Mouse (Mus musculus) kidney, embryonic 15.5 days (tissue): ENCODE results near the gene Rbm42. TPM values are rescaled to one million over a fixed set of nuclear protein-coding genes. Genes with fewer than 3 reads are reported as not detected.

Experiments
- ATAC-seq: fragments of 200-750 bp; cut with Nextera tagmentation; replicated peaks from 2 replicates; pipeline ENCODE4 v1.8.0; 2017; ENCODE audit warnings: moderate TSS enrichment; ENCODE audit not compliant: low FRiP score
- H3K27ac ChIP-seq: fragments of 300-500 bp; sonication (generic); 2 replicates; pipeline ENCODE4 v1.5.1; 2015; ENCODE audit warnings: mild to moderate bottlenecking, inconsistent platforms
- H3K27me3 ChIP-seq: fragments of 300-500 bp; sonication (generic); 2 replicates; pipeline ENCODE4 v1.6.1; 2015; ENCODE audit warnings: inconsistent platforms
- H3K36me3 ChIP-seq: fragments of 300-500 bp; sonication (generic); 2 replicates; pipeline ENCODE4 v1.6.1; 2015; ENCODE audit warnings: inconsistent platforms
- H3K4me1 ChIP-seq: fragments of 300-500 bp; sonication (generic); 2 replicates; pipeline ENCODE4 v1.6.1; 2015; ENCODE audit warnings: inconsistent platforms
- H3K4me2 ChIP-seq: fragments of 300-500 bp; sonication (generic); 2 replicates; pipeline ENCODE4 v1.6.1; 2015; ENCODE audit warnings: moderate library complexity, mild to moderate bottlenecking, inconsistent platforms
- H3K4me3 ChIP-seq: fragments of 300-500 bp; sonication (generic); replicated peaks from 2 replicates; pipeline ENCODE4 v1.5.1; 2015; ENCODE audit warnings: mild to moderate bottlenecking, inconsistent platforms
- H3K9ac ChIP-seq: fragments of 300-500 bp; sonication (generic); 2 replicates; pipeline ENCODE4 v1.6.1; 2015; ENCODE audit warnings: mild to moderate bottlenecking, inconsistent platforms
- H3K9me3 ChIP-seq: fragments of 300-500 bp; sonication (generic); replicated peaks from 2 replicates; pipeline ENCODE4 v1.6.1; 2016; ENCODE audit warnings: inconsistent platforms
- WGBS: fragments of 180-500 bp; shearing (Covaris S2); methylation state at CpG from one replicate; pipeline ENCODE4 v1.1.7; 2015; ENCODE audit warnings: mixed read lengths; 5-methylcytosine and 5-hydroxymethylcytosine counted together
- polyA plus RNA-seq: library from polyadenylated mRNA; unstranded; fragments of >200 nt; fragmentation: Nextera tagmentation; extraction: Ambion mirVana; gene quantifications from 2 replicates; pipeline ENCODE4 v1.2.1, GENCODE M21; 2015

Rbm42 gene
- polyA plus RNA-seq, 1 experiment from 2014 or later = 118 TPM

- Histone ChIP-seq H3K36me3 (peaks cover 41% of the 10 kb centered on the region), H3K9ac (no peak overlapping the region), H3K27me3 (peaks cover 27% of the 10 kb centered on the region), H3K27ac (no peak overlapping the region), H3K4me2 (no peak overlapping the region), H3K4me1 (peaks cover 22% of the 10 kb centered on the region), H3K4me3 (no peak overlapping the region), H3K9me3 (no peaks in the 10 kb centered on the region)
- ATAC-seq = 0 out of 2 replicates have a peak, but pooled peaks have one; percentile 20
- WGBS = 11% methylated on average over 4 of the region's 4 CpGs
These were observed 11.0 kb downstream of the Rbm42 start for GRCm38 (mm10) chr7:30639083-30639482.

- no peak for ATAC-seq
These were observed 13.7 kb downstream of the Rbm42 start for GRCm38 (mm10) chr7:30636395-30636794.

GRCm38 (mm10) chr7:30635752-30636151 lies 14.4 kb downstream of the Rbm42 start, which contains the start of gene Etv2:
Gene Etv2 (minus strand): TSS chr7:30635852.
- H3K27ac ChIP-seq = no peak within 1 kb of the TSS
- no peak within 1 kb of the TSS for H3K9ac ChIP-seq
- H3K4me2 ChIP-seq = peak within 1 kb of the TSS; percentile 56
- H3K27me3 ChIP-seq = peaks cover 58% of the 10 kb centered on the region
- peak within 1 kb of the TSS; percentile 26 for H3K4me3 ChIP-seq
- peaks cover 30% of the 10 kb centered on the region for H3K4me1 ChIP-seq
- WGBS = 7% methylated on average over 5 of the region's 5 CpGs
- no peaks in the 10 kb centered on the region for H3K9me3 ChIP-seq
- no peak for ATAC-seq
- H3K36me3 ChIP-seq = peaks cover 8% of the 10 kb centered on the region

More at GRCm38 (mm10) chr7:30636395-30636794, 13.7 kb downstream of the Rbm42 start:
- H3K4me2 ChIP-seq = no peak overlapping the region
- no peaks in the 10 kb centered on the region for H3K9me3 ChIP-seq
- peaks cover 30% of the 10 kb centered on the region for H3K4me1 ChIP-seq
- no peak overlapping the region for H3K27ac ChIP-seq
- WGBS = 24% methylated on average over 11 of the region's 11 CpGs
- H3K27me3 ChIP-seq = peaks cover 53% of the 10 kb centered on the region
- H3K4me3 ChIP-seq = no peak overlapping the region
- peaks cover 14% of the 10 kb centered on the region for H3K36me3 ChIP-seq
- no peak overlapping the region for H3K9ac ChIP-seq

- H3K9ac ChIP-seq = no peak overlapping the region
- H3K9me3 ChIP-seq = no peaks in the 10 kb centered on the region
- H3K4me1 ChIP-seq = peaks cover 30% of the 10 kb centered on the region
- under 1% methylated on average over 20 of the region's 20 CpGs for WGBS
- peak overlapping the region; percentile 56 for H3K4me2 ChIP-seq
- no peaks in the 10 kb centered on the region for H3K36me3 ChIP-seq
- peak overlapping the region; percentile 26 for H3K4me3 ChIP-seq
- peaks cover 69% of the 10 kb centered on the region for H3K27me3 ChIP-seq
- H3K27ac ChIP-seq = no peak overlapping the region
- ATAC-seq = peak; percentile 73
These were observed 15.5 kb downstream of the Rbm42 start for GRCm38 (mm10) chr7:30634621-30635020.

GRCm38 (mm10) chr7:30633762-30634412 lies 16.2 kb downstream of the Rbm42 start:
- WGBS = 4% methylated on average over 27 of the region's 27 CpGs
- H3K9me3 ChIP-seq = no peaks in the 10 kb centered on the region
- H3K27ac ChIP-seq = no peak overlapping the region
- peaks cover 76% of the 10 kb centered on the region for H3K27me3 ChIP-seq
- no peak for ATAC-seq
- peaks cover 26% of the 10 kb centered on the region for H3K4me1 ChIP-seq
- H3K9ac ChIP-seq = 0 out of 2 replicates have a peak overlapping the region, but pooled peaks have one; percentile 2
- H3K4me3 ChIP-seq = peak overlapping the region; percentile 12
- H3K36me3 ChIP-seq = no peaks in the 10 kb centered on the region
- H3K4me2 ChIP-seq = 0 out of 2 replicates have a peak overlapping the region, but pooled peaks have one; percentile 14

- Histone ChIP-seq H3K4me3 (no peak overlapping the region), H3K27ac (no peak overlapping the region), H3K4me1 (peaks cover 19% of the 10 kb centered on the region), H3K36me3 (peaks cover 6% of the 10 kb centered on the region), H3K4me2 (no peak overlapping the region), H3K9me3 (no peaks in the 10 kb centered on the region), H3K27me3 (peaks cover 52% of the 10 kb centered on the region), H3K9ac (no peak overlapping the region)
- ATAC-seq = no peak
These were observed 21.1 kb downstream of the Rbm42 start for GRCm38 (mm10) chr7:30629013-30629412.

- Histone ChIP-seq H3K4me3 (peak overlapping the region; percentile 86; the same call in 1 of the 2 replicates), H3K4me2 (peak overlapping the region; percentile 83), H3K9ac (no peak overlapping the region), H3K9me3 (no peaks in the 10 kb centered on the region), H3K27ac (no peak overlapping the region), H3K4me1 (peaks cover 13% of the 10 kb centered on the region), H3K27me3 (peaks cover 29% of the 10 kb centered on the region), H3K36me3 (peaks cover 30% of the 10 kb centered on the region)
- no peak for ATAC-seq
- 84% methylated on average over 5 of the region's 5 CpGs for WGBS
These were observed 23.5 kb downstream of the Rbm42 start for GRCm38 (mm10) chr7:30626647-30627046.

- peak within 1 kb of the TSS; percentile 73 for H3K9ac ChIP-seq
- no peaks in the 10 kb centered on the region for H3K9me3 ChIP-seq
- peaks cover 38% of the 10 kb centered on the region for H3K36me3 ChIP-seq
- peaks cover 21% of the 10 kb centered on the region for H3K27me3 ChIP-seq
- H3K4me3 ChIP-seq = peak within 1 kb of the TSS; percentile 86
- H3K4me2 ChIP-seq = peak within 1 kb of the TSS; percentile 83
- H3K27ac ChIP-seq = peak within 1 kb of the TSS; percentile 49
- ATAC-seq = peak; percentile 93
- H3K4me1 ChIP-seq = peaks cover 13% of the 10 kb centered on the region
- 1% methylated on average over 44 of the region's 44 CpGs for WGBS
These were observed 24.4 kb downstream of the Rbm42 start, which contains the start of gene Cox6b1 for GRCm38 (mm10) chr7:30625530-30626384. Gene Cox6b1 (minus strand): TSS chr7:30626151.

GRCm38 (mm10) chr7:30619202-30619601 lies 30.9 kb downstream of the Rbm42 start:
- Histone ChIP-seq H3K4me2 (no peak overlapping the region), H3K4me3 (no peak overlapping the region), H3K27me3 (no peaks in the 10 kb centered on the region), H3K9ac (no peak overlapping the region), H3K27ac (no peak overlapping the region), H3K9me3 (no peaks in the 10 kb centered on the region), H3K36me3 (peaks cover 87% of the 10 kb centered on the region), H3K4me1 (peaks cover under 1% of the 10 kb centered on the region)
- no peak for ATAC-seq
- WGBS = 88% methylated on average over 3 of the region's 3 CpGs

- no peak overlapping the region for H3K27ac ChIP-seq
- H3K4me3 ChIP-seq = no peak overlapping the region
- H3K9me3 ChIP-seq = no peaks in the 10 kb centered on the region
- peaks cover 82% of the 10 kb centered on the region for H3K36me3 ChIP-seq
- no peak overlapping the region for H3K9ac ChIP-seq
- no peaks in the 10 kb centered on the region; the same call in 1 of the 2 replicates for H3K4me1 ChIP-seq
- no peaks in the 10 kb centered on the region for H3K27me3 ChIP-seq
- no peak for ATAC-seq
- no peak overlapping the region for H3K4me2 ChIP-seq
- WGBS = 95% methylated on average over 9 of the region's 9 CpGs
These were observed 31.5 kb downstream of the Rbm42 start for GRCm38 (mm10) chr7:30618658-30619057.

- H3K27ac ChIP-seq = no peak overlapping the region; the same call in 1 of the 2 replicates
- H3K4me1 ChIP-seq = peaks cover 15% of the 10 kb centered on the region
- H3K27me3 ChIP-seq = no peaks in the 10 kb centered on the region
- no peak overlapping the region for H3K9ac ChIP-seq
- no peak overlapping the region for H3K4me2 ChIP-seq
- H3K4me3 ChIP-seq = no peak overlapping the region
- 55% methylated on average over 5 of the region's 5 CpGs for WGBS
- ATAC-seq = no peak
- H3K9me3 ChIP-seq = no peaks in the 10 kb centered on the region
- peaks cover 49% of the 10 kb centered on the region for H3K36me3 ChIP-seq
These were observed 34.9 kb downstream of the Rbm42 start for GRCm38 (mm10) chr7:30615049-30615760.
